Mouse (Mus musculus): ENCODE measurements around the gene Ngly1. TPM values are rescaled to one million over a fixed set of nuclear protein-coding genes. Genes with fewer than 3 reads are reported as not detected.

Gene Ngly1
- polyA plus RNA-seq, 1 experiment from 2014 or later = 23.0 TPM

DNA sequence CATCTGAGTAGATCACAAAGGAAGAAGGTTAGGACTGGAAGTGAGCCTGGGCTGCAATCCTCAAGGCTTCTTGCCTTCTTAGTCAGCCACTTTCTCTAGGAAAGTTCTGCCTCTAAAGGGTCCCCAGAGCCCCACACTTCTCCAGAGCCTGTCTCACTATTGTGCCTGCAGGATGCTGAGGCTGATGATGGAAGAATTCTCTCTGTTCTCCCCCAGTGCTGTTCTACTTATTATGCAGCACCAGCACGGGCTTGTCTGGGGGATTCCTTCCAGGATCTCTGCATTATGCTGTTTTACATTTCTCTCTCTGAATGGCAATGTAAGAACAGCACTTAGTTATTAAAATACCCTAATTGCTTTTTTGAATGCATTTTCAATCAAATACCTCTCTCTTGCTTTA lies 15.6 kb upstream of the Ngly1 start:
- H3K9me3 ChIP-seq (ENCODE audit: control insufficient read depth, low read length) = no peaks in the 10 kb centered on the region
- no peaks in the 10 kb centered on the region for H3K4me1 ChIP-seq (replicated peaks; ENCODE audit: control insufficient read depth, insufficient read depth, low read length)
- no peak overlapping the region for H3K4me2 ChIP-seq (replicated peaks; ENCODE audit: low read depth, low read length)
- H3K36me3 ChIP-seq (ENCODE audit: control insufficient read depth, insufficient read depth, low read length) = no peaks in the 10 kb centered on the region
- no peak overlapping the region for H3K27ac ChIP-seq (ENCODE audit: low read depth, low read length)
- 35% methylated on average over 1 of the region's 1 CpGs for WGBS
- H3K4me3 ChIP-seq (ENCODE audit: low read depth, low read length) = no peak overlapping the region
- ATAC-seq (ENCODE audit: low FRiP score) = no peak
- DNase-seq (ENCODE audit: low spot score) = no peak
- H3K27me3 ChIP-seq (ENCODE audit: control insufficient read depth, insufficient read depth, low read length) = no peaks in the 10 kb centered on the region
- H3K9ac ChIP-seq (ENCODE audit: low read depth, low read length) = no peak overlapping the region

DNA sequence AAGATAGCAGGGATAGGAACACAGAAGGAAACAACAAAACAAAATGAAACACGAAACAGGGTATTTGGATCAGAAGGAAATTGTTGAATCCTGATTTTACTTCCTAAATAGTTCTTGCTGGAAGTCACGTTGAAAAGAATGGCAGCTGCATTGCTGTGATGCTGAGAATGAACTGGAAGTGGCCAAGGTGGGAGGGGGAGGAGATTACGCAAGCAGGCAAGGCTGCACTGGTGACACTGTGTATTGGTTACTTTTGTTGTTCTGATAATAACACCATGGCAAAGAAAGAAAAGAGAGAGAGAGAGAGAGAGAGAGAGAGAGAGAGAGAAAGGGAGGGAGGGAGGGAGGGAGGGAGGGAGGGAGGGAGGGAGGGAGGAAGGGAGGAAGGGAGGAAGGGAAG lies 12.6 kb upstream of the Ngly1 start:
- ATAC-seq (ENCODE audit: low FRiP score) = no peak
- no peak for DNase-seq (ENCODE audit: low spot score)
- Histone ChIP-seq H3K9me3 (ENCODE audit: control insufficient read depth, low read length) (no peaks in the 10 kb centered on the region), H3K4me1 (replicated peaks; ENCODE audit: control insufficient read depth, insufficient read depth, low read length) (no peaks in the 10 kb centered on the region), H3K4me2 (replicated peaks; ENCODE audit: low read depth, low read length) (no peak overlapping the region), H3K27ac (ENCODE audit: low read depth, low read length) (no peak overlapping the region), H3K36me3 (ENCODE audit: control insufficient read depth, insufficient read depth, low read length) (no peaks in the 10 kb centered on the region), H3K4me3 (ENCODE audit: low read depth, low read length) (no peak overlapping the region), H3K27me3 (ENCODE audit: control insufficient read depth, insufficient read depth, low read length) (no peaks in the 10 kb centered on the region), H3K9ac (ENCODE audit: low read depth, low read length) (no peak overlapping the region)
- 69% methylated on average over 3 of the region's 3 CpGs for WGBS

DNA sequence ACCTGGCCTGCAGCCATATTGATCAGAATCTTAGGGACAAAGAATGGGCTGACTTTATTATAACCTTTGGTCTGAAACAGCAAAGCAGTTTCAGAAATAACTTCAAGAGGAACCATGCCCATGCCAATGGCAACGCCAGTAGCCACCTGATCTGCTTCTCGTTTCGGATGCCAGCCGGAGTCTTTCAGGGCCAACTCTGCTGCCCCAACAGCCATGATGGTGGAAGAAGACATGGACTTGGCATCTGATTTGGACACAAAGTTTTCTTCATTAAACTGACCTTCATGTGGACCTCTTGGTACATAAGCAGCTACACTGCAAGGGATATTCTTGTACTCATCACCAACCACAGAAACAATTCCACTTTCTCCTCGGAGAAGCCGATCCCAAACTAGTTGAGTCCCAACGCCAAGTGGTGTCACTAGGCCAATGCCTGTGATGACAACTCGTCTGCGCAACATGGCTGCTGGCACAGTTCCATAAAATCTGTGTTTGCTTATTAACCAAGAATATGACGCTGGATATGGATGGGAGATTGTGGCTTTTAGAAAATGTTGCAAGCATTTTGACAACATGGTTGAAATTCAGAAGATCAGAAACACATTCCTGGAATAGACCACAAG lies 6.8 kb upstream of the Ngly1 start:
- H3K4me3 ChIP-seq (ENCODE audit: low read depth, low read length) = no peak overlapping the region
- peak overlapping the region; percentile 59 for H3K4me2 ChIP-seq (replicated peaks; ENCODE audit: low read depth, low read length)
- H3K27me3 ChIP-seq (ENCODE audit: control insufficient read depth, insufficient read depth, low read length) = no peaks in the 10 kb centered on the region
- DNase-seq (ENCODE audit: low spot score) (peak; percentile 2), ATAC-seq (ENCODE audit: low FRiP score) (no peak)
- H3K9me3 ChIP-seq (ENCODE audit: control insufficient read depth, low read length) = no peaks in the 10 kb centered on the region
- H3K27ac ChIP-seq (ENCODE audit: low read depth, low read length) = no peak overlapping the region
- H3K4me1 ChIP-seq (replicated peaks; ENCODE audit: control insufficient read depth, insufficient read depth, low read length) = no peaks in the 10 kb centered on the region
- H3K36me3 ChIP-seq (ENCODE audit: control insufficient read depth, insufficient read depth, low read length) = no peaks in the 10 kb centered on the region
- H3K9ac ChIP-seq (ENCODE audit: low read depth, low read length) = no peak overlapping the region
- 97% methylated on average over 10 of the region's 10 CpGs for WGBS

DNA sequence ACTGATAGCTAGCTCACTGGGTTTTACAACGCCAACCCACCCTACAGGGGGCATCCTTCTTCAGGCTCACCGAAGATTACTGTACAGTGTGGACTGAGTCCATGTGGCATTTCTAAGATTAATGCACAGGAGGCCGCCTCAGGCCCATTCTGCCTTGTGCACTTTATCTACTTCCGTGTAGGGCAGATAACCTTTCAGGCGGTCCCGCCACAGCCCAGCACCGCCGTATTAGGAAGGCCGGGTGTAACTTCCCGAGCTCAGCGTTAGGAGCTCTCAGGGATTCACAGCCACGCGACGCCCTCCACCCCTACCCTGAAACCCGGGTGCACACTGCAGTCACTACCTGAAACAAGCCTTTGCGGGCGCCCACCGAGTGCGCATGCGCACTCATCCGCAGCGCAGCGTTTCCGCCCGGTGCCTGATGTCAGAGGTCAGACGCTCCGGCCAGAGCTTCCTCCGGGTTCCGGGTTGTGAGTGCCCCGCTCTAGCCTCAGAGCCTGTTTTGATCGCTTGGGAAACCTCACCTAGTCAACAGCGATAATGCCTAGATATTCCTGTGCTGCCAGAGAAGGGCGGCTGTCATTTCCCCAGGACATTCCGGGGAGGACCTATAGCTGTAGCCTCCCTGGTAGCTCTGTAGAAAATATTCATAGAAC lies 6.0 kb upstream of the Ngly1 start:
- no peaks in the 10 kb centered on the region for H3K9me3 ChIP-seq (ENCODE audit: control insufficient read depth, low read length)
- peak; percentile 88 for DNase-seq (ENCODE audit: low spot score)
- H3K27me3 ChIP-seq (ENCODE audit: control insufficient read depth, insufficient read depth, low read length) = no peaks in the 10 kb centered on the region
- 0 out of 2 replicates have a peak overlapping the region, but pooled peaks have one; percentile 42 for H3K27ac ChIP-seq (ENCODE audit: low read depth, low read length)
- peak overlapping the region; percentile 59 for H3K4me2 ChIP-seq (replicated peaks; ENCODE audit: low read depth, low read length)
- H3K36me3 ChIP-seq (ENCODE audit: control insufficient read depth, insufficient read depth, low read length) = no peaks in the 10 kb centered on the region
- peak; percentile 95 for ATAC-seq (ENCODE audit: low FRiP score)
- WGBS = 7% methylated on average over 34 of the region's 34 CpGs
- H3K9ac ChIP-seq (ENCODE audit: low read depth, low read length) = peak overlapping the region; percentile 78
- H3K4me1 ChIP-seq (replicated peaks; ENCODE audit: control insufficient read depth, insufficient read depth, low read length) = no peaks in the 10 kb centered on the region
- peak overlapping the region; percentile 45 for H3K4me3 ChIP-seq (ENCODE audit: low read depth, low read length)

DNA sequence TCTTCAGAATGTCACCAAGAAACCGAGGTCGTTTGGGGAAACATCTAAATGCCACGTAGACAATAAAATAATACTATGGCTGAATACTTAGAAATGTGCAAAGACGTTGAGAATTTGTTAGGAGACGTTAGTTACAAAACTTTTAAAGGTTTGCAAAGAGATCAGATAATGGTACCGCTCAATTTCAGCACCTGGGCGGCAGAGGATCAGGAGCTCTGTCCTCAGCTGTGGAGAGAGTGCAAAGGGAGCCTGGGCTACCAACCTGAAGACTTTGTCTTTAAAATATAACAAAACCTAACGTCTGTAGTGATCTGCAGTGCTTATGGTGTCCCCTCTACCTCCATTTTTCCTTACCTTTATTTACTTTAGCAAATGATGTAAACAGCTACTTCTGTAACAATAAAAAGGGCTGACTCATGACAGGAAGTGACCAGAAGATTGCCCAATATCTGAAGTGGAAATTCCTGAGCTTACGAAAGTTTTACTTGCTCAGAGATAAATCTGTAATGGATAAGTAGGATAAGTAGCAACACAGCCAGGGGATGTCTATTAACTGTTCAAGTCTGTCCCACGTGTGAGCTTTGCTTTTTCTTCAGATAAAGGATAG lies 5.4 kb upstream of the Ngly1 start:
- WGBS = 22% methylated on average over 10 of the region's 10 CpGs
- no peaks in the 10 kb centered on the region for H3K9me3 ChIP-seq (ENCODE audit: control insufficient read depth, low read length)
- ATAC-seq (ENCODE audit: low FRiP score) = no peak

DNA sequence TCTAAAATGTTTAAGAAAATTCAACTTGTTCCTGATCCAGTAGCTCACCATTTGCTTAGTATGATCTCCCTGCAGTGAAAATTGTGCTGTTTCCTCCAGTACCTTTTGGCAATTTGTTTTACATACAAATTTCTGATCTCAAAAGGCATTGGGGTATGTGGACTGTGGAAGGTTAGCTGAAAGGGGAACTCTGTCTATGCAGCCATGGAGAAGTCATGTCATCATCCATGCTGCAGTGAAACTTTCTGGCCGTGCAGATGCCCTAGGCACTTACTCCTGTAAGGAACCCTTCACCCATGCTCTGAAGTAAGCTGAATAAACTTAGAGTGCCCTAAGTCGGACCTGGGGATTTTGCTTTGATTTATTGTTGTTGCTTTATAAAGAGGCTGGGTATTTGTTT lies 4.7 kb upstream of the Ngly1 start:
- Histone ChIP-seq H3K4me1 (replicated peaks; ENCODE audit: control insufficient read depth, insufficient read depth, low read length) (no peaks in the 10 kb centered on the region), H3K27me3 (ENCODE audit: control insufficient read depth, insufficient read depth, low read length) (no peaks in the 10 kb centered on the region), H3K36me3 (ENCODE audit: control insufficient read depth, insufficient read depth, low read length) (no peaks in the 10 kb centered on the region), H3K4me3 (ENCODE audit: low read depth, low read length) (no peak overlapping the region), H3K4me2 (replicated peaks; ENCODE audit: low read depth, low read length) (no peak overlapping the region), H3K27ac (ENCODE audit: low read depth, low read length) (no peak overlapping the region), H3K9ac (ENCODE audit: low read depth, low read length) (no peak overlapping the region), H3K9me3 (ENCODE audit: control insufficient read depth, low read length) (no peaks in the 10 kb centered on the region)
- no peak for ATAC-seq (ENCODE audit: low FRiP score)
- DNase-seq (ENCODE audit: low spot score) = no peak
- 57% methylated on average over 2 of the region's 2 CpGs for WGBS

More for the DNA sequence above, 5.4 kb upstream of the Ngly1 start:
- Histone ChIP-seq H3K9ac (ENCODE audit: low read depth, low read length) (peak overlapping the region; percentile 78), H3K27me3 (ENCODE audit: control insufficient read depth, insufficient read depth, low read length) (no peaks in the 10 kb centered on the region), H3K4me1 (replicated peaks; ENCODE audit: control insufficient read depth, insufficient read depth, low read length) (no peaks in the 10 kb centered on the region), H3K27ac (ENCODE audit: low read depth, low read length) (0 out of 2 replicates have a peak overlapping the region, but pooled peaks have one; percentile 42), H3K4me3 (ENCODE audit: low read depth, low read length) (peak overlapping the region; percentile 45), H3K4me2 (replicated peaks; ENCODE audit: low read depth, low read length) (peak overlapping the region; percentile 59), H3K36me3 (ENCODE audit: control insufficient read depth, insufficient read depth, low read length) (no peaks in the 10 kb centered on the region)
- no peak for DNase-seq (ENCODE audit: low spot score)

DNA sequence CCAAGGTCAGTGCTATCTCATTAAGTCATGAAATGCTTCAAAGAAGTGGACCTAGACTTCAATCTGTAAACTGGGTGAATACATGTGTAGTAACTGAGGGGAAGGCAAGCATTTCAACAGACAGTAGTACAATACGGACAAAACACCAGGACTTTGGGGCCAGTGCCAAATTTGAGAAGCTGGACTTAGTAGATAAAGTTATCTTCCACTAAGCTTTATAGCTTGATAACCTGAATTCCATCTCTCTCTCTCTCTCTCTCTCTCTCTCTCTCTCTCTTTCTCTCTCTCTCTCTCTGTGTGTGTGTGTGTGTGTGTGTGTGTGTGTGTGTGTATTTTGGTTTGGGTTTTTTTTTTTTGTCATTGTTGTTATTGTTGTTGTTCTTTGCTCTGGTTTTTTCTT lies 4.0 kb upstream of the Ngly1 start:
- Histone ChIP-seq H3K27me3 (ENCODE audit: control insufficient read depth, insufficient read depth, low read length) (no peaks in the 10 kb centered on the region), H3K9ac (ENCODE audit: low read depth, low read length) (no peak overlapping the region), H3K4me2 (replicated peaks; ENCODE audit: low read depth, low read length) (no peak overlapping the region), H3K4me3 (ENCODE audit: low read depth, low read length) (no peak overlapping the region), H3K27ac (ENCODE audit: low read depth, low read length) (no peak overlapping the region), H3K4me1 (replicated peaks; ENCODE audit: control insufficient read depth, insufficient read depth, low read length) (no peaks in the 10 kb centered on the region), H3K36me3 (ENCODE audit: control insufficient read depth, insufficient read depth, low read length) (no peaks in the 10 kb centered on the region), H3K9me3 (ENCODE audit: control insufficient read depth, low read length) (no peaks in the 10 kb centered on the region)
- ATAC-seq (ENCODE audit: low FRiP score) (no peak), DNase-seq (ENCODE audit: low spot score) (no peak)
- WGBS = 79% methylated on average over 1 of the region's 1 CpGs

- H3K4me2 ChIP-seq (replicated peaks; ENCODE audit: low read depth, low read length) = no peak overlapping the region
- WGBS = 82% methylated on average over 2 of the region's 2 CpGs
- H3K4me1 ChIP-seq (replicated peaks; ENCODE audit: control insufficient read depth, insufficient read depth, low read length) = no peaks in the 10 kb centered on the region
- no peak overlapping the region for H3K4me3 ChIP-seq (ENCODE audit: low read depth, low read length)
- H3K9ac ChIP-seq (ENCODE audit: low read depth, low read length) = no peak overlapping the region
- DNase-seq (ENCODE audit: low spot score) = no peak
- no peaks in the 10 kb centered on the region for H3K36me3 ChIP-seq (ENCODE audit: control insufficient read depth, insufficient read depth, low read length)
- no peaks in the 10 kb centered on the region for H3K27me3 ChIP-seq (ENCODE audit: control insufficient read depth, insufficient read depth, low read length)
- no peak for ATAC-seq (ENCODE audit: low FRiP score)
- no peak overlapping the region for H3K27ac ChIP-seq (ENCODE audit: low read depth, low read length)
- H3K9me3 ChIP-seq (ENCODE audit: control insufficient read depth, low read length) = no peaks in the 10 kb centered on the region
These were observed 2.7 kb upstream of the Ngly1 start for GRCm38 (mm10) chr14:16246340-16246912.

Data from hindbrain, embryonic 11.5 days (tissue).